Mouse (Mus musculus) cerebellum, postnatal 4 days (tissue): ENCODE data around the gene Mitf.

ENCODE experiments used
- DNase-seq, 2 experiments: peaks; one replicate each; pipeline ENCODE4 v3.0.0; 2022; ENCODE audit warnings: low spot score in 2 of 2, mixed read lengths in 1 of 2

The Mitf gene

DNA sequence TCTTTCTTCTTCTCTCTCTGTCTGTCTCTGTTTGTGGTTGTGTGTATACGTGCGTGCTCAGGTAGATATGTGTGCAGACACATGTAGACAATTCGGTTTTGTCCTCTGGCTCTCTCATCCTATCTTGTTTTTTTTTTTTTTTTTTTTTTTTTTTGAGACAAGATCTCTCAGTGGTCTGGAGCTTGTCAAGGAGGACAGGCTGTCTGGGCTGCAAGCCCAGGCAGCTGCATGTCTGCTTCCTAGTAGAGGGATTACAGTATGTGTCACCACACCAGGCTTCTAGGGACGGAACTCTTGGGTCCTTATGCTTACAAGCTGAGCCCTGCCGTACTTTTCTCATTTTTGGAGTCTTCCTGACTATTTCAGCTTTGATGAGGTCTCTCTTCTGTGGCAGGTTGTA lies 73.5 kb downstream of the Mitf start:
- DNase-seq, result no peak

DNA sequence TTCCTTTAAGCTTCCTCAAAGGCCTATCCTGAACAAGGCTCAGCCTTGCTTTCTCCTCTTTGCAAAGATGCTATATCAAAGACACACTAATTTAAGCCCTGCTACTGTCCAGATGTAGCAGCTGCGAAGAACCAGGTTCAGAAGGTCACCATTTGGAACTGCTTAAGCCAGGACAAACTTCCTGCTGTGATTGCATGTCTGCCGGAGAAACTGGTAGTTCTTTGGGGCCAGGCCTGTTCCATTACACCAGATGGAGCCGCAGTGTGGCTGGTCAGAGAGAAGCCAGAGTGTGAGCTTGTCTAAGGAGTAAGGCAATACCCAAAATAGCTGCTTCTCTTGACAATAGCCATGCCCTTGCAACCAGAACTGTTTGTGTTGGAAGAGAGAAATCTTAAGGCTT lies 75.1 kb downstream of the Mitf start:
- no peak for DNase-seq

DNA sequence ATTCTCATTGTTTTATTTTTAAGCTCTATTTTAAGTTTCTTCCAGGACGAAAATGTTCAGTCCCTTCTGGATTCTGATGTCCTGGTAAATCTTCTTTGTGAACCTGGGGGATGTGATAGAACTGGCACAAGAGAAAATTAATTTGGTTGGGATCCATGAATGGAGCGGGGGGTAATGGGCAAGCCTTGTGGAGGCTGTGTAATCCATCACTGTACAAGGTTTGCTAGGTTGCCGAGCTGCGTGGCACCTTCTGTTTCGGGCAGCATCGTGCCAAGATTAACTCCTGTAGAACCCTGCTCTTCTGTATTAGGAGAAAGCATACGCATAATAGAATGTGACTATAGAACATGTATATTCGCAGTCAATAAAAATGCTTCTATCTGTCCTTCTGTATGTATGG lies 76.1 kb downstream of the Mitf start:
- peak in 1 of 2 experiments; percentile 11 for DNase-seq

DNA sequence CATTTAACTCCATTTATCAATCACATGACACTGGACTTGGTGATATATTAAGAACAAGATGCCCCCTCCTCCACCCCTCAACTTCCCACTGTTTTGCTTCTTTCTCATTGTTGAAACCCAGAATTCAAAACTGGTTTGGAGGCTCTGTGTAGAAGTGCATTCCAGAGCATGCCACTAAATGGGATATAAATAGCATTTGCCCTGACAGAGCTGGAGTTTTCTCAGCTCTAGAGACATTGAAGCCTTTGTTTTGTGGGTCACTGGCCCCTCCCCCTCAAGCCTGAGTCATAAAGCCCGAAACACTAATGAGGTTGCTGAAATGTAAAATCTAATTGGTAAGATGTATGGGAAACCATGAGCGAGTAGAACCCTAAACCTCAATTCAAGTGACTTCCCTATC lies 76.6 kb downstream of the Mitf start:
- DNase-seq, result no peak

DNA sequence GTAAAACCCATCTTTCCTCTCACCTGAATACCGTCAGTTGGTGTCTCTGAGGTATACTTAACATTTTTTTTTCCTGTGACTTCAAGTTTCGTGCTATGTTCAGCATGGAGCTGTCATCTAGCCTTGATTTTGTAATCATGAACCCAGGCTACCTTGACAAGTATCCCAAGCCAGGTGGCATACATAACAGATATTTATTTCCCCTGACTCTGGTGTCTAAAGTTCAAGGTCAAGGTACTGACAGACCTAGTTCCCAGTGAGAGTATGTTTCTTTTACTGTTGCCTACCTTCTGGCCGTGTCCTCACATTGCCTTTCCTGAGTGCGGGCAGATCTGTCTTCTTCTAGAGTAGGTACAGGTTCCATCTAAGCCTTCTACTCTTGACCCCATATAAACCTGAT lies 78.1 kb downstream of the Mitf start:
- DNase-seq, result no peak

DNA sequence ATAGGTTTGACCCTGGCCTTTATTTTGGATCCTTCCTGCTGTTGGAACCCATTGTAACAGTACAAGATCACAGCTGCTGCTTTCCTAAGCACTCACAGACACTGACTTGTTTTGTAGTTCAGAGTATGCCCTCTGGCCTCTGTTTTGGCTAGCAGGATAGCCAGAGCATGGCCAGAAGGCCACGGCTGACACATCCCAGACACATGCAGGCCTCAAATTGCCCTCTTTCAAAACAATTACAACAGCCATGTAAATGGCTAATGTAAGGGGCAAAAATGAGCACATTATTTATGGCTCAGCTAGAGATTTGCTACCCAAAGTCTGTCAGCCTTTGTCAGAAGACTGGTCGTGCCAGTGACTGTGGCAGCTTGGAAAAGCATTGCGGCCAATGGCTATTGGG lies 78.8 kb downstream of the Mitf start:
- no peak for DNase-seq

DNA sequence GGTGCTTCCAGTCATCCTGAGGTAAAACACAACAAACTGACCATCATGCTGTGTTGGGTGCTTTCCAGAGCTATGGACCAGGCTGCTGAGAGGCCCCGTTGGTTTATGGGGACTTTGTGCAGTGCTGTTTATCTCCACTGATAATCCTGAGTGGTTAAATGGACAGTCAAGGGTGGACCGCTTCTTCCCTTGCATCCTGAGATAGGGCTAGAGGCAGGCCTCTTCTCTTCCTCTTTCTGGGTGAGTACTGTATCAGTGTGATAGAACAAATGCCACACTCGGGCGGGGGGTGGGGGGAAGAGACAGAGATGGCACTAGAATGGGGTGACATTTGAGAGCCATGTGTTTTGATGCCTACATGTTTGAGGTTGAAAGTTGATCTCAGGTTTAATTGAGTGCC lies 81.0 kb downstream of the Mitf start:
- no peak for DNase-seq

DNA sequence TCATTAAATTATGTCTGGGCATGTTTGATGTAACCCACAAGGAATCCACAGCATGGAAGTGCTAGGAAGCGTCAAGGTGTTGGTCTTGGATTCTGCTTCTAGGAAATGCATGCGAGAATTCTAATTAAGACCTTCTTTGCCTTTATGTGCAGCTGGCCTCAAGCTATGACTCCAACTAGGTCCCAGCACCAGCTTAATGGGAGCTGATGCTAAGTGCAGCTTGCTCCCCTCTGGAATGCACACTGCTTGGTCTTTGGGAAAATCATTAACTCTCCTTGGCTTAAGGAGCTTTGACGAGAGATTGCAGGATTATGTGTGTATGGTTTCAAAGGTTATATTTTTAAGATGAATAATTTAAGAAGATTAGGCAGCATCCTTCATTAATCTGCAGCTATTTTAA lies 81.7 kb downstream of the Mitf start:
- DNase-seq, result no peak

DNA sequence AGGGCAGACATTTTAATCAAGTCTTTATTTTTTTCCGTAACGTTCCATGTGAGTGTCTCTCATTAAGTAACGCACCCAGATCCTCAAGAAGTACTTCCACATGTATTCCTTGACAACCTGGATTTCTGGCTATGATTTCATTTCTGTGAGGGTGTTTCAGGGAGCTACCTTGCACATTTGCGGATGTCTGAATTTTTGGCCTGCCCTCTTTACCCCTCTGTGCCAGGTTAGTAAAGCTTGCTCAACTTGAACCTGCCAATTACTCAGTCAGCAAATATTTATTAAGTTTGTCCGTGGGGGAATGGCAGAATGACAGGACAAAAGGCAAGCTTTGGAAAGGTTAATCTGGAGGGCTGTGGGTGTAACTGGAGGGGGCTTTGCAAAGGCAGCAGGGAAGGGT lies 86.7 kb downstream of the Mitf start:
- DNase-seq, result no peak

DNA sequence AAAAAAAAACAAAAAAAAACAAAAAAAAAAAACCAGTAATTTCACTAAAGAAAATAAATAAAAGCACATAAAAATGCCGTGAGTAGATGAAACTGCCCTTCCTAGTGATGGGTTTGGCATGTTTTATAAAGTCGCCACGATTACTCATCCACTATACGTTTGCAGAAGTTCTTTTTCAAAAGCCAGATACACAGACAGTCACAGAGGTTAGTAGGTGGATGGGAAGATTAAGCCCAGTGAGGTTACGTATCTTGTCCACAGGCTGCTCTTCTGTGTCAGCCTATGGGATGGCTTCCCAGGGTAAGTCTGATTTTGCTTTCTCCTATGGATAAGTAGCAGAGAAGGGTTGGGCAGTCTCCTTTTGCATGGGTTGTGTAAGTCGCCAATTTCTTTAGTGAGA lies 90.3 kb downstream of the Mitf start:
- DNase-seq, result no peak

DNA sequence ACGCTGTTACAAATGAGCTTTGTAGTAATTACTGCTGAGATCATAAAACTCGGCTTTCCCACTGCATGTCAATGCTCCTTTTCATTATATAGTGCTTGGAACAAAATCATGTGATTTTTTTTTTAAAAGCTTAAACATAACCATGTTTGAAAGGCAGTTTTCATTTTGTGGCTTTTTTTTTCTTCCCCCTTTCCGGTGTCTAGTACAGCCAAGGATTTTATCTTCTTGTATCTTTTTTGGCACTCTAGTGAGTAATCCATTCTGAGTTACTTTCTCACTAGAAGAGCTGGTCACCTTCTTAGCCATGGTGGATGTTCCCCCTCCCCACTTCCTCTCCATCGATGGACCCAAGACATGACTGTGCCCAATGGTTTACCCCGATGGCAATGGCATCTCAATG lies 91.2 kb downstream of the Mitf start:
- no peak for DNase-seq

DNA sequence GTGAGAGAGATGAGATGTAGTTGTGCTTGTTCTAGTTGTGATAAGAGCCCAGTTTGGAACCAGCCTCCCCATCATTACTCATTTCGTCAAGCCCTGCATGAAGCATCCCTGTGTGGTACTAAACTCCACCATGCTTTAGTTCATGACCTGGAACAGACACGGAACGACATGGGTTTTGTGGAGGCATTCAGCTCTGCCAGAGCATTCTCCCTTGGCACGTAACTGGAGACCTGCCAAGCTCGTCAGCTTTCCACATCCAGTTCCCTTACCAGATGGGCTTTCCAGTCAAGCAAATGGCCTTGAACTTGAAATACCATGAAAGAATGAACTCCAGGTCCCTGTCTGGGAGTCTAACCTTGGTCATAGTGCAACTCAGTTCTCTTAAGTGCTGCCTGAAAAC lies 94.7 kb downstream of the Mitf start:
- DNase-seq, result peak in 1 of 2 experiments; percentile 11

DNA sequence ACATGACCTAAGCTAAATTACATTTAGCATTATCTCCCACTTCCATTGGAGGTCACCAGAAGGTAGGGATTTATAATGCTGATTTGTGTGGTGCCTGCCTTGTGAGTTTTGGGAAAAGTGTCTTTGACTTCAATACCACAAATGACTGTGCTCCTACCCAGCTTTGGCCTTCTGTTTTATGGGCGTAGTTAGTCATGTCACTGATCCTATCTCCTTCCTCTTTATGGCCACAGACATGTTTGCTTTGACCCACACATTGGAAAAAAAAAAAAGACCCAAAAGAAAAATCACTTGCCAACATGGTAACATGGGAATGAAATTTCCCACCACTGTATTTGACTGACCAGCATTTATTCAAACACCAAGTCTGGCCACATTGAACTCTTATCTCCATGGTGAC lies 95.4 kb downstream of the Mitf start:
- DNase-seq, result no peak

DNA sequence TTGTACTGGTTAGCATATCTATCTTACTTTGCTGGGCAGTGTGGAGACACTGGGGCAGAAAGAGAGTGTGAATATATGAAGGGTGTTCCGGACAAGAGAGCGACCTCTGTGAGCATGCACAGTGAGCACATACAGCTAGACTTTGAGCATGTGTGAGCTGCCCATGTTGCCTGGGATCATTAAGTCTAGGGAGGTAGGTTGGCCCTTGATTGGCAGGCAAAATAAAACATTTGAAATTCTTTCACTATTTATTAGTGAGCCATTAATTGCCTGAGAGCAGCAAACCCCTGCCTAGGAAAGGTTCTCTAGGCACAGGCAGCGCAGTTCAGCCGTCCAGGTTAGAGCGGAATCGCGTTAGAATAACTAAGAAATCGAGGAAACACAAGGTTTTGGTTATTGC lies 107.9 kb downstream of the Mitf start:
- DNase-seq, result no peak

DNA sequence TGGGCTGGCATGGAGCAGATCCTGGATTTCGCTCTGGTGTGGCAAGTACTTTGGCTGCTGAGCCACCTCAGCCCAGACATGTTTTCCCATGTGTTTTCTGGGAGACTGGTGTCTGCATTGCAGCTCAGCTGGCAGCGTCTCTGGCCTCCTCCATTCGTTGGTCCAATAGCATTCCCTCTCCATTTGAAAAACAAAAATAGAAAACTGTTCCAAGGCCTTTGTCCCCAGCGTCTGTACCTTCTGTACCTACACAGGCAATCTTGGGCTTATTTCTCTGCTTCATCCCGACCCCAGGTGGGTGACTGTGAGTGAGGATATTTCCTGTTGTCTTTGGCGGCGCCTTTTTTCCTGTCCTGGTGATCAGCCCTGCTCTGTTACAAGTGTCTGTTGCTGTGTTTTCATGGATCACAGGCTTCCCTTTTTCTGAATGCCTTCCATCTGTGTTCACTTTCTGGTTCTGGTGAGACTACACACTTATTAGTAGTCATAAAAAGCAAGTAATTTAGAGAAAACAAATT lies 109.6 kb downstream of the Mitf start:
- no peak for DNase-seq

DNA sequence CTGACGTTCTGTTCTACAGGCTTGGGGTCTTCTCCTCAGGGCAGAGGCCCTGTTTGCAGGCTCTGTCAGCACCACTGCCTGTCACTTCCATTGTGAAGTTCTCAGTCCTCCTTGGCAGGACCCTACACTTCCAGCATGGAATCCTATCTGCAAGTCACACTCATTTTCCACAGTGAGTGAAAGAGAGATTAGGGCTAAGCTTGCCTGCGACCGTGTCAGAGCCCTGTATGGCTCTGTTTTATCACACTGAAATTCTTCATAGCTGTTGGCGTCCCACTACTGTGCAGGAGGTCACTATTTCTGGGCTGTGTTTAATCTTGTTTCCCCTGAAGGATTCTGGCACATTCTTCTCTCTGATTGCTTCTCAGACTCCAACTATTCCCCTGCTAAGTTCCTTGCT lies 111.2 kb downstream of the Mitf start:
- DNase-seq, result no peak

DNA sequence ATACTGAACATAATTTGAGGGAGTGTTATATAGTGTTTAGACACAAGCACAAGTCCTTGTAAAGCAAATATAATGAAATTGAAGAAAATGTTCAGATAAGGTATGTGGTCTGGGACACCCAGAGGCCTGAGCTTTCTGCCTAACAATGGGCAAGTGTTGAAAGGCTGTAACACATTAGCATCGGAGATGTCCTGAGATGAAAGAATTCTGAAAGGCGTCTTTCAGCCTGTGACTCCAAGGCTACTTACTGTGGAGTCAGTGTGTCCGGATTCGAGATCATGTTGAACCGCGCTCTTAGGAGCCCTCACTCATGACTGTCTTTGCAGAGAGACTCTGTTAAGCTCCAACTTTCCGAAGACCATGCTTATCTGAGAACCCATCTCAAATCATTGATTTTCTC lies 111.6 kb downstream of the Mitf start:
- DNase-seq, result no peak

DNA sequence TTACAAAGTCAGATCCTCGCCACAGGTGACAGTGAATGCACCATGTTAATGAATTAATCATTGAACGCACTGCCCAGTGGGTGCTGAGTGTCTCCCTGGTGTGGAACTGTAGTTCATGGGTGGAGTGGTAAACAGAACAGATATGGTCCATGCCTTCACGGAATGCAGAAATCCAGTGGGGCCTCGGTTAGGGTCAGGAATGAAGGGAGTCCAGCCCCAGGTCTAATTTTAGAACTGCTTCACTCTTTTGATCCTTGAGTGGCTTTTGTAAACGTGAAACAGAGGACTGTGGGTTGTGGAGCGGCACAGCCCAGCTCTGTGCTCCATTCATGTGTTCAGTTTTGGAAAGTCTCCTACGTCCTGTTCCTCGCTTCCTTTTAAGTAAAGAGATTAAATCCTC lies 112.4 kb downstream of the Mitf start:
- no peak for DNase-seq

DNA sequence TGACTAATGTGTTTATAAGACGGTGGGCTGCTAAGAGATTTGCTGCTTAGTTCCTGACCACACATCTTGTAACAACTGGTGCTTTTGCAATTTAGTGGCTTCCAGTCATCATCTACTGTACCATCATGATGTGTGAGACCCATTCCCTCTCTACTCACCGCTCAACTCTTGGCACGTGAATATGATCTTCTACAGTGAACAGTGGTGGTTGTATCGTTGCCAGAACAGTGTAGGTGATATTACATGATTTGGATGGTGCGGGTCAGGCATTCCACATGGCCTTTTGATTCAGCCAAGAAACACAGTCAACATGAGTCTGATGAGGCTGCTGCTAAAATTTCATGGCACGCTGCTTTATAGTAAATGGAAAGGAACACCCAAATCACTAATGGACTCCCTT lies 114.7 kb downstream of the Mitf start:
- DNase-seq, result no peak

DNA sequence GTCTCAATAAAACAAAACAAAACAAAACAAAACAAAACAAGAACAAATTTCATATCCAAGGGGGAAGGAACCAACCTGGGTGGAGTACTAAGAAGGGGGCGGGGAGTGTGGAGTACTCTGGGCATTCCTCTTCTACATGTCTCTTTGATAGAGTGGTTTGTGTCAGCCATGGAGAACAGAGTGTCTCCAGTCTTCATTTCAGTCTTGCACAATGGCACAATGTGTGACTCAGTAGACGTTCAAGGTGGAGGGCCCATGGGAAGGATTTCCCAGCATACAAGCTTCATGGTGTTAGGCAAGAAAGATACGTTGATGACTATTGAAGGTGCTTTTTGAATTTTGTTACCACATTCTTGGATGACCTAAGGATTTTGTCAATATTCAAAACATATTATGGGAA lies 117.4 kb downstream of the Mitf start:
- no peak for DNase-seq

DNA sequence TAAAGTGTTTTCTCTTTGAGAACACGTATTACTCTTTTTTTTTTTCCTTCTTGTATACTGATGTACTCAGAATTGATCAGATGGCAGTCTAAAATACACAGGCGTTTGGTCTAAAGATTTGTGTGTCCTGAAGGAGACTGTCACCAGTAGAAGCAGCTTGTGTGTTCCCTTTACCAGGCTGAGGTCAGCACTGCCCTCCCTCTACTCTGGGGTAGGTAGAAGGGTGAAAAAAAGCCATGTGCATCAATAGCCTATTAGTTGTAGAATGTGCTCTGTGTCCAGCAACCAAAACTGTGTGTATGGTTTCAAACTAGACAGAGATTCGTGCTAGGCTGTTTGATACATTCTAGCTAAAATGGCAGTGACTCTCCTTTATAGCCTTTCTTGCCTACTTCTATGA lies 122.2 kb downstream of the Mitf start:
- no peak for DNase-seq

DNA sequence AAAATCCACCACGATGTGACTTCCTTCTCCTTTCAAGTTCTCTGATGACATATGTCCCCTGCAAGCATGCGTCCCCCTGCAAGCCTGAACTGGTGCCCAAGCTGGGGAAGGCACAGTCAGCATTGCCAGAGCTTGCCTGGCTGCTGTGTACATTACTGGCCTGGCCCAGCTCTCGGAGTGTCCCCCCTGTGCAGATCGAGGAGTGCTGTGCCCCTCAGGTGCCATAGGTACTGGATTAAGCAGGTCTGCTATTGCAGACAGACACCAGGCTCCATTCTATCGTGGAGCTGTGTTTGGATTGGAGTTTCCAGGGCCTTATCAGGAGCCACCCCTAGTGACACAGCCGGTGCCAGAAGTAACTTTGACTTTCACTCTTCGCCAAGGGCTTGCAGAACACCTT lies 122.6 kb downstream of the Mitf start:
- DNase-seq, result no peak

DNA sequence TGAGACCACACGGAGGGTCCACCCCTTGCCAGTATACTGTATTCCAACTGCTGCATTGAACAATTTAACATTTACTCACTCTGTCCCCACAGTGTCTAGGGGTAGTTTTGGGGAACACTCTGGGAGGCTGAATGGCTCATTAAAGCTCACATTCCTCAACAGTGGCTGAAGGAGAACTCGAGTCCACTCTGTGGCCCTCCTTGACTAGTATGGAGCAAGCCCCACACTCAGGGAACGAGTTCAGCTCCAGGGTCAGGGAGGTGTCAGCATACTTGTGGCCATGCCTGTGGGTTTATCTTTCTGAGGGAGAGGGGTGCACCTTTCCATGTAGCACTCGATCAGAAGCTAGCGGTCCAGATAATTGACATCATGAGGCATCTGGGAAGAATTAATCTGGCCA lies 130.3 kb downstream of the Mitf start:
- DNase-seq, result no peak

DNA sequence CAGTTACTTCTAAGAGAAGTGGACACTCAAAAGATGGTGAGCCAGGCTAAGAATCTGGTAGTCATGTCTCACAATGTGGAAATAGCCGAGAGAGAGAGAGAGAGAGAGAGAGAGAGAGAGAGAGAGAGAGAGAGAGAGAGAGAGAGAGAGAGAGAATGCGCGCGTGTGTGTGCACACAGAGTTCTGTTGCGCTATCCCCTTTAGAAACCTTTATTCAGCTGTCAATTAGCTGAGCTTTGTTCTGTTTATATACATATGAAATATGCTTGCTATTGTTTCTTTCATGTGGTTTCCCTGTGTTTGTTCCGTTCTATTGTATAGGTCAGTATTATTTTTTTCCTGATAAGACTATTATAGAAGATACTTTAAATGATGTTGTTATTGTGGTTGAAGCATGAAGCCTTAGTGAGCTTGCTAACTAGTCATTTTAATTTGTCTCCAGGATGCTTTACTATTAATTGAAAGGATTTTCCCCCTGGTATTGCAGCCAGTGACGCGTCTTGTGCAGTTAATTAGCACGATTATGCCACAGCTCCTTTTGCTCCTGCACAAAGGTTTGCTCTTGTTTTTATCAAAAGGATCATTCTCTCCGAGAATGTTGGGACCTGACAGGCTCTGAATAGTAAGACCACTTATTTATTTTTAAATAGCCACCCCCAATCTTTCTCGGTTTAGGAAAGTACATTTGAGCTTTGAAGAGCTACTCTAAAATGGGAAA lies 131.2 kb downstream of the Mitf start:
- no peak for DNase-seq
